ENCODE assay signal across 17 mouse cellular contexts in genomic region chr12:9578591-9578990, GRCm38 (mm10). TPM values are rescaled to one million over a fixed set of nuclear protein-coding genes. Genes with fewer than 3 reads are reported as not detected.
DNase-seq lines count a peak whose midpoint lies in the region; ATAC-seq and TF ChIP-seq lines count a peak whose summit lies in the region.
"Had no signal": no experiment of that assay in that cellular context is flagged by ENCODE, and none has a peak within 500 bp of the region (broad histone marks: within the 10 kb centered on the region; RNA-seq: fewer than 3 reads in every experiment).

No protein-coding gene starts in this region.

- DNase-seq in hindbrain, embryonic 11.5 days (ENCODE audit: low spot score) = peak; percentile 35
- no peak for DNase-seq in hindbrain, postnatal 0 days (ENCODE audit: low spot score)
- DNase-seq in retina, embryonic 14.5 days (ENCODE audit: low spot score) = peak; percentile 13
- no peak for DNase-seq in retina, postnatal 1 day
- DNase-seq in adrenal gland, postnatal 25 days = no peak
- DNase-seq: cerebellum, adult 11 months; gastrocnemius, postnatal 10 days; lung, postnatal 10 days had no signal

- H3K27ac ChIP-seq in hindbrain, embryonic 11.5 days (ENCODE audit: low read depth, low read length) = no peak overlapping the region
- no peak overlapping the region for H3K27ac ChIP-seq in hindbrain, postnatal 0 days
- 0 out of 2 replicates have a peak overlapping the region, but pooled peaks have one; percentile 28 for H3K27ac ChIP-seq in limb, embryonic 13.5 days
- H3K27ac ChIP-seq: hindbrain, embryonic 15.5 days; kidney, postnatal 0 days; liver, embryonic 14.5 days had no signal

- H3K9me3 ChIP-seq in hindbrain, embryonic 11.5 days (ENCODE audit: control insufficient read depth, low read length) = no peaks in the 10 kb centered on the region
- H3K9me3 ChIP-seq in hindbrain, postnatal 0 days (ENCODE audit: low read length) = no peaks in the 10 kb centered on the region
- H3K9me3 ChIP-seq in limb, embryonic 13.5 days = no peaks in the 10 kb centered on the region
- H3K9me3 ChIP-seq: heart, embryonic 12.5 days; hindbrain, embryonic 15.5 days had no signal

- H3K36me3 ChIP-seq in hindbrain, embryonic 11.5 days (ENCODE audit: control insufficient read depth, insufficient read depth, low read length) = no peaks in the 10 kb centered on the region
- H3K36me3 ChIP-seq in hindbrain, postnatal 0 days (ENCODE audit: insufficient read depth, low read length) = no peaks in the 10 kb centered on the region
- 0 out of 2 replicates have a peak, but pooled peaks cover 8% of the 10 kb centered on the region for H3K36me3 ChIP-seq in limb, embryonic 13.5 days
- H3K36me3 ChIP-seq: heart, embryonic 12.5 days; hindbrain, embryonic 15.5 days had no signal

- 4% methylated on average over 4 of the region's 4 CpGs for WGBS in hindbrain, embryonic 11.5 days
- whole genome bisulfite sequencing in hindbrain, postnatal 0 days = 9% methylated on average over 4 of the region's 4 CpGs
- WGBS in limb, embryonic 13.5 days = 33% methylated on average over 4 of the region's 4 CpGs

- no peak overlapping the region for H3K9ac ChIP-seq in hindbrain, embryonic 11.5 days (ENCODE audit: low read depth, low read length)
- H3K9ac ChIP-seq in hindbrain, postnatal 0 days (replicated peaks; ENCODE audit: low read length) = no peak overlapping the region
- peak overlapping the region; percentile 59 for H3K9ac ChIP-seq in limb, embryonic 13.5 days
- H3K9ac ChIP-seq: heart, embryonic 12.5 days; hindbrain, embryonic 15.5 days; liver, embryonic 14.5 days had no signal

- no peak overlapping the region for H3K4me2 ChIP-seq in hindbrain, embryonic 11.5 days (replicated peaks; ENCODE audit: low read depth, low read length)
- H3K4me2 ChIP-seq in hindbrain, postnatal 0 days (ENCODE audit: low read depth, low read length) = no peak overlapping the region
- peak overlapping the region; percentile 73 for H3K4me2 ChIP-seq in limb, embryonic 13.5 days (replicated peaks)
- H3K4me2 ChIP-seq: hindbrain, embryonic 15.5 days had no signal

- no peak overlapping the region for H3K4me3 ChIP-seq in hindbrain, embryonic 11.5 days (ENCODE audit: low read depth, low read length)
- no peak overlapping the region for H3K4me3 ChIP-seq in hindbrain, postnatal 0 days (ENCODE audit: low read length)
- H3K4me3 ChIP-seq in limb, embryonic 13.5 days = peak overlapping the region; percentile 70
- H3K4me3 ChIP-seq: hindbrain, embryonic 15.5 days had no signal

- no peak for ATAC-seq in hindbrain, embryonic 11.5 days (ENCODE audit: low FRiP score)
- ATAC-seq in hindbrain, postnatal 0 days = no peak
- no peak for ATAC-seq in limb, embryonic 13.5 days (ENCODE audit: low FRiP score, low read depth)
- no peak for ATAC-seq in granulocyte monocyte progenitor cell, adult 5-6 weeks (replicated peaks; ENCODE audit: poor library complexity, severe bottlenecking)
- ATAC-seq: forebrain, embryonic 16.5 days had no signal

- no peak for TF ChIP-seq CTCF in hindbrain, postnatal 0 days (IDR thresholded peaks at IDR 0.05; ENCODE audit: low read depth)

- H3K27me3 ChIP-seq in hindbrain, embryonic 11.5 days (ENCODE audit: control insufficient read depth, insufficient read depth, low read length) = peaks cover 84% of the 10 kb centered on the region
- peaks cover 85% of the 10 kb centered on the region for H3K27me3 ChIP-seq in hindbrain, postnatal 0 days (ENCODE audit: insufficient read depth, low read length)
- H3K27me3 ChIP-seq in limb, embryonic 13.5 days = peaks cover 82% of the 10 kb centered on the region

- no peaks in the 10 kb centered on the region for H3K4me1 ChIP-seq in hindbrain, embryonic 11.5 days (replicated peaks; ENCODE audit: control insufficient read depth, insufficient read depth, low read length)
- no peaks in the 10 kb centered on the region for H3K4me1 ChIP-seq in hindbrain, postnatal 0 days (ENCODE audit: insufficient read depth, low read length)
- H3K4me1 ChIP-seq in limb, embryonic 13.5 days = peaks cover 62% of the 10 kb centered on the region

RNA-seq across cellular contexts. Expression of gene Osr1, which starts 8.7 kb away (rescaled TPM):
- 9.9 and 13.6 TPM in 2 replicates for polyA plus RNA-seq in hindbrain, embryonic 11.5 days (2014; fragmentation: Nextera tagmentation; extraction: Ambion mirVana)
- 8.7 and 17.6 TPM in 2 replicates for total RNA-seq in hindbrain, postnatal 0 days (2014; rRNA removed)
- polyA plus RNA-seq in hindbrain, postnatal 0 days (2015; fragmentation: Nextera tagmentation; extraction: Ambion mirVana) = 7.1 and 8.5 TPM in 2 replicates
- polyA plus RNA-seq in limb, embryonic 13.5 days (2015; fragmentation: Nextera tagmentation; extraction: Ambion mirVana) = 83.2 and 95.3 TPM in 2 replicates
- total RNA-seq in granulocyte monocyte progenitor cell, adult 5-6 weeks (2014; fragmentation: Nextera tagmentation) = 0.64 TPM in 1 of 2 replicates, not detected in the other
- not detected in 2 replicates for total RNA-seq in granulocyte monocyte progenitor cell, adult 5-6 weeks (2017)
- 1.0 and 2.1 TPM in 2 replicates for total RNA-seq in adrenal gland, postnatal 25 days (2021)
- total RNA-seq: megakaryocyte-erythroid progenitor cell, adult 5-6 weeks; monocyte, adult 5-6 weeks had no signal

Comparison
In these comparisons a context has a peak if more than half of its experiments do, and no peak if none do; other contexts are left out.
1. DNase-seq: peak in hindbrain, embryonic 11.5 days (single experiment) and retina, embryonic 14.5 days (single experiment); none in hindbrain, postnatal 0 days (single experiment), retina, postnatal 1 day (single experiment) and adrenal gland, postnatal 25 days (single experiment).